Mouse (Mus musculus) T-helper 17 cell (primary cell): ENCODE measurements around the gene Uhrf1.

ENCODE experiments used
- in situ Hi-C, 2 experiments: fragments of 300-600 bp; cut with MboI, MseI; formaldehyde crosslinking; loops; 1 replicate in 1 of 2; 2 replicates in 1 of 2; pipeline ENCODE4 v1.15.1; 2025; ENCODE audit warnings: high pct_unique_total_duplicates in 2 of 2

Gene Uhrf1

GRCm38 (mm10) chr17:56338909-56339308 is 35.8 kb downstream of the Uhrf1 start:
- in situ Hi-C loops = no loop called here

DNA sequence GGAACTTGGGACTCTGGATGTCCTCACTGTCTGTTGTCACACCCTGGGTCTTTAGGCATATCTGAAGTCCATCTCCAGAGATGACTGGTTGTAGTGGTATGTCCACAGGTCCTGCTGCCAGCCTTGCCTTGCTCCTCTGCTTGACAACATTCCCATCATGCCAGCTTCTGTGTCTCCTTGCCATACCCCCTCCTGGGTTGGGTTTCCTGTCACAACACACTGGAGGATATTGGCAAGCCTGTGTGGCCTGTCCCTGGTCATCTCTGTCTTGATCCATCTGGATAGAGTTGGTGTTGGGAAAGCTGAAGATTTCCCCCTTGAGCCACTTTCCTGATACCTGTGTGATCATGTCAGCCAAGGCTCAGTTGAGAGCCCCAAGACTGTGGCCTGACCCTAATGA is 37.6 kb downstream of the Uhrf1 start:
- in situ Hi-C loops = no loop called here

- in situ Hi-C loops = no loop called here
Observed at GRCm38 (mm10) chr17:56343466-56343865, 40.3 kb downstream of the Uhrf1 start.

DNA sequence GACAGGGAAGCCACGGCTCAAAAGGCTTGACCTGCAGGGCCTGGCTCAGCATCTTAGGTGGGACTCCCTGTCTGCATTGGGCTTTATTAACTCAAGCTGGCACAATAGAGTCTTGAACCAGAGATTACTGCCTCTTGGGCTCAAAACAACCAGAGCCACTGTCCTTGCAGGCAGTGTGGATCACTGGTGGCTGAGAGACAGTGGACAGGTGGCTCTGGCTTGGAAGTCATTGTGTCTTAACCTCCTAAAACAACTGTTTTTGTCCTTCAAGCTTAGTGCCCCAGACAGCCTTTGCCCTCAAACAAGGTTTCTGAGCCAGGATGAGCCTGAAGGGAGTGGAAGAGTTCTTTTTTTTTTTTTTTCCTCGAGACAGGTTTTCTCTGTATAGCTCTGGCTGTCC is 42.2 kb downstream of the Uhrf1 start:
- in situ Hi-C loops = no loop called here

GRCm38 (mm10) chr17:56348128-56348527 is 45.0 kb downstream of the Uhrf1 start:
- in situ Hi-C loops = no loop called here

- in situ Hi-C loops = no loop called here
Observed at GRCm38 (mm10) chr17:56348586-56348985, 45.5 kb downstream of the Uhrf1 start.

GRCm38 (mm10) chr17:56350694-56351093 is 47.6 kb downstream of the Uhrf1 start:
- in situ Hi-C loops = no loop called here

DNA sequence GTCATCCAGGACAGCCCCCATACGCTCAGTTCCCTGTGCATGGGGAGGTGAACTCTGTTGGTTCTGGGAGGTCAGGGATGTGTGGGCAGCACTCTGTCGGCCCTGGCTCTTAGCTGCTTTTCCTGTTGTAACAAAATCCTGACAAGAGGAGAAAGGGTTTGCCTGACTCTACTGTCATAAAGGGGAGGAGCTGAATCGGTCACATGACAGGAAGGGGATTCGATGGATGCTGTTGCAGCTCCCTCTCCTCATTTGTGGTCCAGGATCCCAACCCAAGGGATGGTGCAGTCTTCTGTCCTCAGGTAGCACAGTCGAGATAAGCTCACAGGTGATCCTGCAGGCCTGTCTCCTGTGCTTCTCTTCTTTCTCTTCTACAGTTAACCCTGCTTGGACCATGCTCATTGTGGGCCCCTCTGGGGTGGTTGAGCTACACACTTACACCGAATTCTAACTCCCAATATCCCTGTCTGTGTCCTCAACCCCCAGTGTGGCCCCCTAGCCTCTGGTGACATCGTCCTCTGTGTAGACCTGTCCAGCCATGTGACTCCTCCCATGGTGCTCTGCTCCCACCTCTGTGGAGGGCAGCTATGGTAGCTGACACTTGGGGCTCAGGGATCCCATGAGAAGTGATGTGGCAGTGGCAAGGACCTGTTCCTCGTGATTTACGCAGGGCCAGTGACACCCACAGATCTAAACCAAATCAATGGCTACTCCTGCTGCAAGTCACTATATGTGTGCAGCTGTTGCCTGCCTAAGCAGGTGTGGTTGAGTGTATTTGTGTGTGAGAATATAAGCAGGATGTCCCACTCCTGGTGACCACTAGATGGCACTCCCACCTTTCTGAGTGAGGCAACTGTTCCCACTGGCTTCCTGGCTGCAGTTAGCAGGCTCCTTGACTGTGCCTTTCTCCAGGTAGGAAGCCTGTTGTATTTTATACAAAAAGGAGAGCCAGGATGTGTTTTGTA is 54.1 kb downstream of the Uhrf1 start:
- in situ Hi-C loops = loop anchor here (5.0 kb wide), 2 partner anchors 125 to 195 kb away; partner anchors contain the start of gene Gm20219 (in 2 of the 2)

DNA sequence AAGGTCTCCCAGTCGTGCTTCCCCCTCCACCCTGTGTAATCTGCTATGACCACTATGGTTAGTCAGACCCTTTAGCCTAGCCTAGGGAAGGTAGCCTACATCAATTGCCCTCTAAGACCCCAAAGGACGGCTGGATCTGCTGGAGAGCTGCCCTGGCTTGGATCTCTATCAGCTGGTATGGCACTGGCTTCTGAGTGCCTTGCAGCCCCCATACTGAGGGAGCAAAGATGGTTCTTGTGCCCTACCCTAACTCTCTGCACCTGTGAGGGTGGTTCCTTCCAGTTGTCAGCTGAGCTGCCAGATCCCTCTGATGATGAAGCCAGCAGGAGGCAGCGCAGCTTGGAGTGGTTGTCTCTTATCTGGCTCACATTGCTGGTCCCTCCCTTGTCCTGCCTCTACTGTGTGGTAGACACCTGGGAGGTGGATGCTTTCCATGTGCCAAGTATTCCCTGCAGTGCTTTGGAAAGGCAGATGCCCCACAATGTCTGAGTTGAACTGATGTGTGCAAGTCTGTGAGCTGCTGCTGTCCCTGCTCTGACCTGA is 56.1 kb downstream of the Uhrf1 start:
- in situ Hi-C loops = loop anchor here (5.0 kb wide), 2 partner anchors 123 to 193 kb away; partner anchors contain the start of gene Gm20219 (in 2 of the 2)

- in situ Hi-C loops = loop anchor here (5.0 kb wide), 3 partner anchors 42 to 192 kb away; partner anchors contain the start of gene Gm20219 (in 2 of the 2)
Observed at GRCm38 (mm10) chr17:56359864-56360263, 56.7 kb downstream of the Uhrf1 start.

DNA sequence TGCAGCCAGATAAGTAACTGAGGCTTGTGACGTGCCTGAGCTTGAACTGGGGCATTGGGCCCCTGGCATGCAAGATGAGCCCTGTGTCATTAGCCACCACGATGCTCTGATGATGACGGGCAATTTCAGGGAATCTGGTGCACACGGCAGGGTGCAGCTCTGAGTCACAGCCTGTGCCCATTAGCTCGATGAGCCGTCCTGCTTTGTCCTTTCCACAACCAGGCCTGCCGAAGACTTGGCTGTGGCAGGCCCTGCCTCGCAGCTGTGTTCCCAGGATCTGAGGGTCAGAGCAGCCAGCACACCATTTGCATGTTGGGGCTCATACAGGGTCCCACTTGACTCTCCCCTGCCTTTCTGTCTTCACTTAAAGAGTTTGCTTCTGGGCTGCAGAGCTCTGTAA is 57.3 kb downstream of the Uhrf1 start:
- in situ Hi-C loops = loop anchor here in 1 of 2 experiments (5.0 kb wide), 1 partner anchor 42 kb away; no protein-coding TSS in a partner anchor

DNA sequence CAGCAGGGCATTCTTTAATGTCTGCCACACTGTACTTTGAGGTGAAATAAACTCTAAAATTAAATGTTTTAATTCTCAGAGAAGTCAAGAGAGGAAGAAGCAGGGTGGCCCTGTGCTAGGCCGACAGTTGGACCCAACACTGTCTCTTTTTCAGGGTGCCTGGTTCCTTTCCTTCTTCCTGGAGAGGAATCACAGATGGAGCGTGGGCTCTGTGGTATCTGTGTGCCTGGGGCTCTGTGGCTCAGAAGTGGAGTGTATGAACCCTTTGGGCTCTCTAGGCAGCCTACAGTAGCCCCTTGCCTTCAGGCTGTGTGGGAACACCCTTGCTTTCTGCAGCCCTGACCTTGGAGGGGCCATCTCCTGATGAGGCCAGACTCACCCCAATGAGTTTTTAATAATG is 58.4 kb downstream of the Uhrf1 start:
- in situ Hi-C loops = loop anchor here in 1 of 2 experiments (5.0 kb wide), 1 partner anchor 41 kb away; no protein-coding TSS in a partner anchor

DNA sequence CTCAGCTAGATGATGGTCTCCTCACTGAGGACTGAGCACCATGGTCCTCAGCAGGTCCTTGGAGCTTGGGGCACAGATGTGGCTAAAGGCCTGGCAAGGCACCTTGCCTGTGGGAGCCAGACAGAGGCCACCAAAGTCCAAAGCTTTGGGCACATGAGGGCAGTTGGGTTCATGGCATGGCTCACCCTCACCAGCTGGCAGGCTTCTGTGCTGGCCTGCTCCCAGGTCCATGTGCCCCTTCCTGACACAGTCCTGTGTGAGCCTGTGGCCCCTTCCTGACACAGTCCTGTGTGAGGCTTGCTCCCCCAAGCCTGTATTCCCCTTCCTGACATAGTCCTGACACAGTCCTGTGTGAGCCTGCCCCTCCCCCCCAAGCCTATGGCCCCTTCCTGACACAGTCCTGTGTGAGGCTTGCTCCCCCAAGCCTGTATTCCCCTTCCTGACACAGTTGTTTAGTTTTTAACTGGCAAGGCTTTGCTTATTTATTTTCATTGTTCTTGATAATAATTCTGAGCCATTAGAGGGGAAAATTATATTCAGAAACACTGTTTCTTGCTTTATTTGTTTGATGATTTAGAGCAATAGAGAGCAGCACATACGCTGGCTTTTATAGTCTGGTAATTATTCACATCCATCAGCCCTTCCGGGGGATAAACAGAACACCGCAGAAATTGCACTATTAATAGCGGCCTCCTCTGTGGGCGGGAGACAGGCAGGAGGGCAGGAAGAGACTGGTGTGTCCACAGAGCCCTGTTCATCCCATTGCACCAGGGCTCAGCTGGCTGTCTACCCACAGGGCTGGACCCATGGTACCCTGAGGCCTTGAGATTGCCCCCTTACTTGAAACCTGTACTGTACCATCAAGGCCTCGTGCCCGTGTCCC is 62.9 kb downstream of the Uhrf1 start:
- in situ Hi-C loops = no loop called here

DNA sequence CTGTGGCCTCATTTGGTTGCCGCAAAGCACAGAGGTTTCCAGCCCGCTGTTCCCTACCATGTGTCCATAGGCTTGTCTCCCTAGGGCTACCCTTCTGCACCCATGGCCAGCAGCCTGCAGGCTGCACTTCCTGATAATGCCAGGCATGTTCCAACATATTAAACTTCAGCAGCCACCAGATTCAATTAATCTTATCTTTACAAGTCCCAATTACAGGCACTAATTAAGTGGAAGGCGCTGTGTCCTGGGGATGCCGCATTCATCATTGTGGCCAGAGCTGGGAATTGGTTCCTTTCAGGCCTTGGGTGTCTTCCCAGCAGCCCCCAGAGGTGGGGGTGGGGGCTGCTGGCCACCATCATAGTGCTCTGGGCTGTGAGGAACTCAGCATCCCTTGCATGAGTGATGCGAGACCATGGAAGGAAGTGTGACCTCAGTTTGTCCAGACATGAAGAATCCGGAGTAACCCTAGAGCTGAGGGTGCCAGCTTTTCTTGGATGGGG is 65.2 kb downstream of the Uhrf1 start:
- in situ Hi-C loops = no loop called here

DNA sequence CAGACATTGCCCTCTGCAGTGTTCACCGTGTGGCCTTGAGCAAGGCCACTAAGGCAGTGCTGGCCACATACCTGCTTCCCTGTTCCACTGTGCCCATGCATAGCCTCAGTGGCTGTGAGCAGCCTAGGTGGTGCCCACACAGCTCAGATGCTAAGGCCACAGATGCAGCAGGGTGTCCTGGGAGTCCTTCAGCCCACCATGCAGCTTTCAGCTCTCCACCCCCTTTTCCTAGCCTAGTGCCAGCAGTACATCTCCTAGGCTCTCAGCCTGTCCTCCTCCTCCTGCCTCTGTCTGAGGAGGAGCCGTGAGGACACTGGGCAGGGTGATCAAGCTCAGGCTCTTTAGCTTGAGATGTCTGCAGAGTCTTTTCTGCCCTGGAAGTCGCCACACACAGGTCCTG is 67.0 kb downstream of the Uhrf1 start:
- in situ Hi-C loops = no loop called here

DNA sequence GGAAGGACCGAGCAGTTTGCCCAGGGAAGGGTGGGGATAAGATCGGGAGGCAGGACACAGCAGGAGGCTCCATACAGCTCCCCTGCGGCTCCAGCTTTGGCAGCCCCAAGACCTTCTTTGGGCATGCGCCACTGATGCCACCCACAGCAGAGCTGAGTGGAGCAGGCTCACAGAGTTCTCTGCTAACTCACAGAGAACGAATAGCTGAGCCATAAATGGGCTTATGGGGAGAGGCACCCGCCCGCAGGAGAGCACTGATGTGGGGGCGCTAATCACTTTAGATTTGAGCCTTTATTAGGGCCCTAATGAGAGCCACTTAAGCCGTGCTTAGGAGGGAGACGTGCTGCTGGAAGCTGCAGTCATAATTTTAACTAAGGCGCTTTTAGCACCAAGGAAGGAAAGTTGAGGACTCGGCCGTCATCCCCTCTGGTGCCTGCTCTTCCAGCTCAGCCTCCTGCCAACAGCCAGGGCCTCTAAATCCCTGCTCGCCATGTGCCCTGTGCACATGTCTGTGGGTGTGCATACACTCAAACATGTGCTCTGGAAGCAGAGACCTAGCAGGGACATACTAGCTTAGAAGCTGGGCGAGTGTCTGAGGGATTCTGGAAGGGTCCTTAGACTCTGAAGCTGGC is 68.0 kb downstream of the Uhrf1 start:
- in situ Hi-C loops = no loop called here

GRCm38 (mm10) chr17:56372109-56372508 is 69.0 kb downstream of the Uhrf1 start:
- in situ Hi-C loops = no loop called here
